Mouse (Mus musculus) adrenal gland, adult (tissue): ENCODE measurements at regions not wholly inside any gene's neighbourhood (a gene's known extent, or its start where the extent isn't known, plus 50 kb on each side); places are given as distances from the start of the nearest gene placed in this dataset.
"Not testable (repeated sequence)": the region's sequence is repeated elsewhere in the genome, so short reads cannot be mapped to it uniquely, and the experiment has no call there.

Experiments
- DNase-seq, 2 experiments: peaks; one replicate each; pipeline ENCODE4 v3.0.0; 2022 to 2023; ENCODE audit warnings: low spot score in 1 of 2; ENCODE audit not compliant: inconsistent age in 2 of 2

DNA sequence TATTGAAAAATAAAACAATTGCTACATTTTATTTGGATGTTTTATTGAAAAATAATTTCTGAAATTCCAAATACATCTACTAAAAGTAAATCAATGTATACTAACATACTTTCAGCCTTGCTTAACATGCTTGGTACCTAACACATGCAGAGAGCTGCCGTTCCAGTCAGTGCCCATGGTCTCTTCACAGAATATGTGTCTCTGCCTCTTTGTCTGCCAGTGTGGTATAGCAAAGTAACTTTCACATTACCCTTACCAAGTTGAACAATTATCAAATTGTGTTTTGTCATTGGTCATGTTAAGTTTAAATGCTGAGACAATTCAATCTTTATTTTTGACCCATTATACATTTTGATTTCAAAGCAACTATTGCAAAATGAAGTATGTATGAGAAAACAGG, 1159.2 kb upstream of the Foxg1 start:
- DNase-seq = no peak

DNA sequence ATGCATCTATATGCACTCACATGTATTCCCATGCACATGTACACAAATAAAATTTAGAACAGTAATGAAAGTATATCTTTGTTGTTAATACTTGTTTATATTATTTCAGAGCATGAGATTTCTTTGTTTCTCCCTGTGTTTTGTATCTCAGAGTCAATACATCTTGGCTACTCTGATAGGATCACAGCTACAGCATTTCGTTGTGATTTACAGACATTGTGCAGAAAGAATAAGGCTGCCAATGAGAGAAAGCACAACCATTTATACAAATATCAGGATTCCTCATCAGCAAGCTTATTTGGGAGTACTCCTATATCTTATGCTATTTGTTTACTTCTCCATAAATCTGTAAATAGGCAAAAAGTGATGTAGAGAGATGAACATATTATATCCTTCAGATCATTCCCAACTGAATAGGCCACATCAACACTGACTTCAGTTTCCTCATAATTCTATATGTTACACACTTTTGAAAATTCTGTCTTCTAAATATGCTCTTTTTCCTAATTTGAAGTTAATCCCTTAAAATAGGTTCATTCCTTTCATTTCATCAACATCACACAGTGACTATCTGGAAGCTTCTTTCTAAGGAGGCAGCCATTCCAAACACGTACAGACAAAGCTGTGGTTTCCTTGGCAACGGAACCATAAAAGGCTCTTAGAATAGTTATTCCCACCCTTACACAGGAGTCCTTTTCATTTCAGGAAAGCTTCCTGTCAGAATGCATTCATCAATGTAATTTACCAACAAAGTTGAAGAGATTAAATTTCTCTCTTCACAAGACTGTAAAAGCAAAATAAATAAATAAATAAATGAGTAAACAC, 1160.3 kb upstream of the Foxg1 start:
- no peak for DNase-seq

DNA sequence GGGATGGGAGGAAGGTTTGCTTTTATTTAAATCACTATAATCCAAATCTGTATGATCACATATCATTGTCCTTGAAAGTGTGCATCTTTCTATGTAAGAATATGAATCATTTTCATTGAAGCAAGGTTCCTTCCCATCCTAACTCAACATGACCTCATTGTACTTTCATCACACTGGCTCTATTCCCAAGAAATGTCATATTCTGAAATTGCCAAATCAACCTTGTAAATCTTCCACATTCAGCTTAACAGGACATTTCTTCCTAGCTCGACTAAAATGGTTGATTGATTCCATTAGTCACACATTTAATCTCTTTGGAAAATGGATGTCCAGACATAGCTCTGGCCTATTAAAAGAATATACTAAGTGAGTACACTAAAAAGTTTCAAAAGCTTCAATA, 1200.6 kb upstream of the Foxg1 start:
- peak in 1 of 2 experiments; percentile 61 for DNase-seq

DNA sequence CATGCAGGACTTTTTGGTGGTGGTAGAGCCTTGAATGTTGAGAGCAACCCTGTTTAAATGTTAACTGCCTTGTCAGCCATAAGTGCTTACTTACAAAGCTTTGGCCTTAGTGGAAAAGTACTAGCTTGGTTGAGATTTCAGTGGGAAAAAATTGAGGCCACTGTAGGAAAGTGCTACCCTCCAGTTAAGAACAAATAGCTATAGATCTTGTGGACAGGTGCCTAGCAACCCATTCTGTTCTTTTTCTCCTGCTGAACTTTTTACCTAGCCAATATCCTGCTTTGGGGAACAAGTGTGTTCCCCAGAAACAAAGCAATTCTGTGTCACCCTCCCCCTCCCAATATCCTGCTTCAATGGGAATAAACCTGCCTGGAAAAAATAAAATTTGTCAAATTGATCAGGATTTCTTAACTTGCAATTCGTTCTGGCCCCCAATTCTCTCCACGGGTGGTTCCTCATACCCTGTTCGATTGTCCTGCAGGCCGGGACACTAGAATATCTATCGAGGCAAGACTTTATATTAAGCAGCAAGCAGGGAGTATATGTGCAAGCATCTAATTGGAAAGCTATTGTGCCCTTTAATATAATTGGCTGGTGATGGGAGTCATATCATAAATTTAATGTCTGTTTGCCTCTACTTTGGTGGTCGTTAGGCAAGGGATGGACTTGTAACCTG, 1208.4 kb upstream of the Foxg1 start:
- DNase-seq = no peak

DNA sequence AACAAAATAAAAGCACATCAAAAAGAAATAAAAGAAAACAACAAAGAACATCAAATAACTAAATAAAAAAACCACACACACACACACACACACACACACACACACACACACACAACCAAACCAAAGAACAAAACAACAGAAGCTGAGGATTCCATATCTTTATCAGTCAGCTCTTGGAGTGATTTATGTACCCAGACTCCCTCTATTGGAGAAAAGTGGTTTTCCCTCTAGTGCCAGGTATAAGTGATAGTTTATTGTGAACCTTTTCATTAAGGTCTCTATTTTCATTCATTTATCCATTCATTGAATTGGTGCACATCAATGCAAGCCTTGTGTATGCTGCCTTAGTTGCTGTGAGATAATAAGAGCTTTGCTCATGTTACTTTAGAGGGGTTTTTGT, 1236.3 kb upstream of the Foxg1 start:
- no peak for DNase-seq

DNA sequence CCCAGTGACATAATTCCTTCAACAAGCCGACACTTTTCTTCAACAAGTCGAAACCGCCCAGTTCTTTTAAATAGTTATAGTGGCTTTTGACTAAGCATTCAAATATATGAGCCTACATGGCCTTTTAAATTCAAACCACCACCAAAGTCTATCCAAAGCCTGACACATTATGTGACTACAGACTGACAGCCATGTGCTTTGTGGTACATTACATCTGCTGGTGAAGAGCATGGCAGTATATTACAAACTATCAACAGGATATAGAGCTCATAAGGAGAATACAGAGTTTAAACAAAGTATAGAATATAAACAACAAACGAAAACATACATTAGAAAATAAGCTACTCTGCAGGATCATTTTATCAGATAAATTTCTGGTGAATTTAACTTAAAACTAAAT, 1259.5 kb upstream of the Foxg1 start:
- DNase-seq = no peak

DNA sequence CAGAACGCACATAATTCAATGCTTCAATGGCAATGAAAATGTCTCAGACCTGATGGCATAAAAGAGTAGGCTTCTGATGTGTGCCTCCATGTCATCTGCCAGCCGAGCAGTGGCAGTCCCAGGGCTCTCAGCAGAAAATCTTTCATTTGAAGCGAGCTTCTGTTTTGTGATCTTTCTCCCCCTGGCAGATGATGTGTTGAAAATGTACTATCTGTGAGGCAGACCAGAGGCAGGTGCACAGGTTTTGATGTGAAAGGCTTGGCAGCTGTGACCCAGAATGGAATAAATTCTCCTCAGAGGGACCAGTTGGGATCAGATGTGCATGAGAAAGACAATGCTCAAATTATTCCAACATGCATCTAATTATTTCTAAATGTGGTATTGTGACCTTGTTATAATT, 1281.0 kb upstream of the Nova1 start:
- no peak for DNase-seq

DNA sequence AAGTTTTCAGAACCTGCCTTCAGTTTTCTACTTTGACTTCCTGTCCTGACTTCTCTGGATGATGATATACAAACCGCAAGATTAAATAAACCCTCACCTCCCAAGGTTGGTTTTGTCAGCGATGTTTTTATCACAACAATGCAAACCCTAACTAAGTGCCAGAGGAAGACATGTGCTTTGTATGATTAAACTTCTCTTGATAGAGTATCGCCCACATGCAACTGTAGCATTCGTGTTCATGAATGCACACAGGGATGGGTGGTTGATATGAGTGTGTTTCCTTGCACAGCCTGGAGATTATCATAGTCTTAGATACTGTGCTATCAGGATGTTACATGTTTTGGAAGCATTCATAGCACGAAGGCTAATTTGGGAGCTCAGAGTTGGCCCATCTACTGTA, 1268.3 kb upstream of the Nova1 start:
- no peak for DNase-seq

DNA sequence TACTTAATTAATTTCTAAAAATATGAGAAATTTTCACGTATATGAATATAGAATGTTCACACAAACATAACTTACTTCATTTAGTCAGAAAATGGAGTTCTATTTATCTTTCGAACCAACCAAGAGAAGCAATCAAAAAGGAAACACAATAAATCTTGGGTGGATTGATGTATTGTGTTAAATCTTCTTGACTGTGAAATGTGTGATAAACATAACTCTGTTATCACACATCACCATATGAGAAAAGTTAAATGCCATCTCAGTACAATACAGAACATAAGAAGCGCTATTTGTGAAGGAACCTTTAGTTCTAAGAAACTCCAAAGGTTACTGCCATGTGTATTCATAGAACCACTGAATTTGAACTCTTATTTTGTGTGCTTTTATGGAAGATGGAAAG, 1264.6 kb upstream of the Nova1 start:
- DNase-seq = no peak

DNA sequence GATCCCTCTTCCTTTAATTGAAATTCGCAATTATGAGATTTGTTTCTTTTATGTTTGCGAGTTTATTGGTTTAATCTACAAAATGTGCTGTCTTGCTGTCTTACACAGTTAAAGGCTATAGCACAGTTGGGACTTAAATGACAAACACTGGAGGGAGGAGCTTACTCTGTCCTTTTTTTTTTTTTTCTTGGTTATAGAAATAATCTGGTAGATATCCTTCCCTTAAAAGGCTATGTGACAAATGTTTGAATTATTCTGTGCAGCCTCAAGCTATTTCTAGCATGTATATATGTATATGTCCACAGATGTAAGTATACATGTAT, 1243.9 kb upstream of the Nova1 start:
- no peak for DNase-seq

DNA sequence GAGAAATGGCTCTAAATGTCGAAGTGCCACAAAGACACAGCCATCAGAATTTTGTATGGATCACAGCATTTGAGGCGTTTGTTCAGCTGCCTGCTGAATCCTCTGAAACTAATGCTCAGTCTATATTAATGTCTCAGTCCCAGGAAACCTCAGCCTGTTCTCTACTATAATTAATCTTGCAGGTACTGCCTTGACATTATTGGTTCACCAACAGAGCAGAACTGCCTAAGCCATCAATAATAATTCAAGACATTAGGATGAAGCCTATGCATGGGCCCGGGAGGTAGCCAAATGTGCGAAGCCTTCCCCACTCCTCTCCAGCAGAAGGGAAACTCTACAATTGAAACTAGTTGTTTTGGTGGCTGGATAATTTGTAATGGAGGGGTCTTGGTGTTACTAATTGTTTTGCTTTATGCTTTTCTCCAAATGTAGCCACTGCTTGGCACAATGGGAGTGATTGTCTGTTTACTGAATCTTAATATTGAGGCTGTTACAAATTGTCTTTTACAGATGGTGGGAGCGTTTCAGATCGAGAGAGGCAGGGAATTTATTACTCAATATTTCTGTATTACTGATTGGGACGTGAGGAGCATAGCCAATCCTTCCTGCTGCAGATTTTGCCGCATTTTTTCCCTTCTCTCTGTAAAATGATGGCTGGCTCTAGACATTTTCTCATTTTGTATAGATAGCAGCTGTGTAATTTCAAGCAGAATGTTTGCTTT, 1243.3 kb upstream of the Nova1 start:
- DNase-seq = no peak

DNA sequence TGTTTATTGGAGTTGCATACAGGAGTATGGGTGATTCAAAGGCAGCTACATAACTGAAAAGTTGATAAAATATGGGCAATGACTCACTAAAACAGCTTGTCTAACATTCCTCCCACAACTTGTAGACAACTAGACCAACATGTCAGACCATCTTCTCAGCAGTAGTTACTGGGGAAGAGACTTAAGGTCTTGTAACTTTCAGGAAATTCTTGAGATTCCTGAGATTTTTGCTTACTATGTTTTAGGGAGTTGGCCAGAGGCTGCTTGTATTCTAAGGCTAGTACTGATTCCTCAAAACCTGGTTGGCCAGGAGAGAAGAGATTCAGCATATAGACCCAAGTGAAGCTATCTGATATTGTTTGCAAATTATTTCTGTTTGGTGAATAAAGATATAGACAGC, 1201.7 kb upstream of the Nova1 start:
- DNase-seq = no peak

DNA sequence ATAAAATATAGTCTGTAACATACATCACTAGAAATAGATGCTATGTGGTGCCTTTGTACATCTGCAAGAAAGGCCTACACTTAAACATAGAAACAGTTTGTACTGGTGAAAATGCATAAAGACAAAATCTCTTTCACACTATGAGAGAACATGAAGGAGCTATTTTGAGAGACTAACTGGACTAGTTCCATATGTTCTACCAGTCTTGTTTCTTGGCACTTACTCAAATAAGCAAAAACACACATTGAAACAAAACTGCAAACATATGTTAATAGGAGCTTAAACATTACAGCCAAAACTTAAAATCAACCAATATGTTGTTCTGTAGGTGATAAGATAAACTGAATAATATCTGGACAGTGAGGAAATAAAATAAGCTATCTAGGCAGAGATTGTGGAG, 1157.1 kb upstream of the Nova1 start:
- no peak for DNase-seq

DNA sequence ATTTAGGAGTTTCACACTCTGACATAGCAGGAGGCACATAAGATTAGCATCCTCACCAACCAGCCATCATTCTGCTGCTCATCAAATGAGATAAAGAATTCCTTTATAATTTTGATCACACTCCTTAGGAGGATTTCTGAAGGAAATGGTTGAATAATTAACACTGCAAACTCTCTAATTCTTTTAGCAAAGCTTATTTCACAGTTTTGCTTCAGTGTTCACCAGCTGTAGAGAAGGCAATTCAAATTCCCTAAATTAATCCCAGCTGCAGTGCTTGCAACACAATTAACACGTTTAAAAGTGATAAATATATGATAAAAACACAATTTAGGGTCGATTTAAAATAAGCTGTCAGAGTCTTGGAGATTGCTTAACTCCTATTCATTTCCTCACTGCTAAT, 1150.9 kb upstream of the Nova1 start:
- DNase-seq = no peak

DNA sequence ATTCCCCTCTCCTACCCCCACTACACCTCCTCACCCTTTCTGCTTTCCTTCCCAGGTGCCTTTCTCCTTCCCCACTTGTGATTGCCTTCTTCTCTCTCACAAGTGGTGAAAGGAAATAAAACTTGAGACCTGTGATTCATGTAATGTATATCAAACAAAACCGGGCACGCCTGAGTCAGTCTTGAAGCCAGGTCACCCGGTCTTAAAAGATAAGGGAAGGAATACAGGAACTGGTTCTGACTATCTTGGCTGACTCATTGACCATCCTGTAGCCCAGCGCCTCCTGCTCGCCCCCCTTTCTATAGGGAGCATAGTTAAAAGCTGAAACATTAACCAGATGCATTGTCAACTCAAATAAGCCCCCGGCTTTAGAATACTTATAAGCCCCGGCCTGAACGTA, 1135.6 kb upstream of the Nova1 start:
- DNase-seq = no peak

DNA sequence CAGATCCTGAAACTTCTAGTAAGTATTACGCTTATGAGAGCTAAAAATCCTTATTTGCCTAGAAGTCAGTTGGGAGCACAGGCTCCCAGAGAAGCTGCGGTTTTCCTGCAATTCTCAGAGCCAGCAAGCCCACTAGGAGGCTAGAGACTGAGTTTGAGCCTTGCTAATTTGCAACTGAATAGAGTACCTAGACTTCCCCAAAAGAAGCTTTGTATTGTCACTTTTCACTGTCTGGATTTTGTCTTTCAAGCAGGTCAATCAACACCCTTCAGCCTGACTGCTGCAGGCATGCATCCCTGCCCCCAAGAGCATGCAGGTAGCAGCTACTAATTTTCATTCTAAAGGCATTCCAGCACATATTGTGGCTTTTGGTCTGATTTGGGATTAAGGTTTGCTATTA, 1120.8 kb upstream of the Nova1 start:
- not testable (repeated sequence) for DNase-seq

DNA sequence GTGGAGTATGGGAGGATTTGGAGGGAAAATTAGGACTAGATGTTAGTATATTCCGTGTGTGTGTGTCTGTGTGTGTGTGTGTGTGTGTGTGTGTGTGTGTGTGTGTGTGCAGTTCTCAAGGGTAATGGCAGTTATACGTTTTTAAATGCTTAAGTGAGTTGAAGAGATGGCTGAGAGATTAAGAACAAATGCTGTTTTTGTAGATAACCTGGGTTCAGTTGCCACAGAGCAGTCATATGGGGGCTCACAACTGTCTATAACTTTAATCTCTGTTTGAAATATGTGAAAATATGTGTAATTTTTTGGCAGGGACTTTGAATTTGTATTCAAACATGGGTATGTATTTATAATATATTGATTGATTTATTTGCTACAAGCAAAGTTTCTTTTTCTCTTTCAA, 1108.3 kb upstream of the Nova1 start:
- DNase-seq = no peak
